Mouse (Mus musculus) neural tube, embryonic 11.5 days (tissue): ENCODE measurements at regions not wholly inside any gene's neighbourhood (a gene's known extent, or its start where the extent isn't known, plus 50 kb on each side); places are given as distances from the start of the nearest gene placed in this dataset.
A peak's percentile ranks its signal among the peaks of the same experiment; 100 is the strongest.

ENCODE experiments used
- ATAC-seq: fragments of 200-750 bp; cut with Nextera tagmentation; 2 replicates; pipeline ENCODE4 v1.8.0; 2017; ENCODE audit warnings: moderate number of reproducible peaks, mild to moderate bottlenecking, moderate TSS enrichment, moderate library complexity; ENCODE audit not compliant: insufficient read depth, low FRiP score, low TSS enrichment
- DNase-seq: peaks from one replicate; pipeline ENCODE4 v3.0.0-alpha.2; 2015; ENCODE audit warnings: low spot score
- H3K27ac ChIP-seq: fragments of 300-500 bp; sonication (generic); 2 replicates; pipeline ENCODE4 v1.5.1; 2014; ENCODE audit warnings: low read depth, mild to moderate bottlenecking, low read length
- H3K27me3 ChIP-seq: fragments of 300-500 bp; sonication (generic); 2 replicates; pipeline ENCODE4 v1.6.1; 2014; ENCODE audit warnings: mild to moderate bottlenecking, low read length, mixed read lengths; ENCODE audit not compliant: control insufficient read depth, insufficient read depth
- H3K36me3 ChIP-seq: fragments of 300-500 bp; sonication (generic); 2 replicates; pipeline ENCODE4 v1.6.1; 2014; ENCODE audit warnings: mild to moderate bottlenecking, low read length, moderate library complexity, mixed read lengths; ENCODE audit not compliant: control insufficient read depth, insufficient read depth
- H3K4me1 ChIP-seq: fragments of 300-500 bp; sonication (generic); 2 replicates; pipeline ENCODE4 v1.6.1; 2014; ENCODE audit warnings: low read length, mixed read lengths; ENCODE audit not compliant: control insufficient read depth, insufficient read depth
- H3K4me2 ChIP-seq: fragments of 300-500 bp; sonication (generic); 2 replicates; pipeline ENCODE4 v1.6.1; 2014; ENCODE audit warnings: low read depth, mild to moderate bottlenecking, moderate library complexity
- H3K4me3 ChIP-seq: fragments of 300-500 bp; sonication (generic); 2 replicates; pipeline ENCODE4 v1.5.1; 2014; ENCODE audit warnings: low read depth, low read length
- H3K9ac ChIP-seq: fragments of 300-500 bp; sonication (generic); 2 replicates; pipeline ENCODE4 v1.6.1; 2014; ENCODE audit warnings: mild to moderate bottlenecking, low read length
- H3K9me3 ChIP-seq: fragments of 300-500 bp; sonication (generic); 2 replicates; pipeline ENCODE4 v1.6.1; 2016; ENCODE audit warnings: low read length; ENCODE audit not compliant: control insufficient read depth
- WGBS: fragments of 180-500 bp; shearing (Covaris S2); extraction: QIAGEN DNeasy Blood & Tissue Kit; methylation state at CpG from one replicate; pipeline ENCODE4 v1.1.7; 2014; 5-methylcytosine and 5-hydroxymethylcytosine counted together

DNA sequence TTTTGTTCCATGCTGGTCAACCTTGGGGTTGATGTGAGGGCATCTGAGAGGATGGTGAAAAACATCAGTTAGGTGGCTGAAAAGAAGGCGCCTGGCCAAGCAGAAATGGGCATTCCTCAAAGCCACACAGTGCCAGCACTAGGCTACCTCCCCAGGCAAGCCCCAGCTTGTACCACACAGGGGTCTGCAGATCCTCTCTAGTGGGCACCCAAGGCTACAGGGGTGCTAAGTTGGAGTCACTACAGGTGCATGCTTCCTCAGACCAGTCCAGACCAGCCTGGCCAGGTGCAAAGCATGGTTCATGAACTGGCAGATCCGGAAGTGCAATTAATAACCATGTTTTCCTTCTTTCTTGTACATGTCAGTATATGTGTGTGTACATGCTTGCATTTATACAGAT is 137.1 kb downstream of the Plekhb2 start:
- Histone ChIP-seq H3K9ac (no peak overlapping the region), H3K4me1 (no peaks in the 10 kb centered on the region), H3K4me3 (no peak overlapping the region), H3K27ac (no peak overlapping the region), H3K4me2 (no peak overlapping the region), H3K9me3 (no peaks in the 10 kb centered on the region), H3K36me3 (no peaks in the 10 kb centered on the region), H3K27me3 (no peaks in the 10 kb centered on the region)
- no peak for ATAC-seq
- no peak for DNase-seq
- WGBS: 85% methylated on average over 2 of the region's 2 CpGs

DNA sequence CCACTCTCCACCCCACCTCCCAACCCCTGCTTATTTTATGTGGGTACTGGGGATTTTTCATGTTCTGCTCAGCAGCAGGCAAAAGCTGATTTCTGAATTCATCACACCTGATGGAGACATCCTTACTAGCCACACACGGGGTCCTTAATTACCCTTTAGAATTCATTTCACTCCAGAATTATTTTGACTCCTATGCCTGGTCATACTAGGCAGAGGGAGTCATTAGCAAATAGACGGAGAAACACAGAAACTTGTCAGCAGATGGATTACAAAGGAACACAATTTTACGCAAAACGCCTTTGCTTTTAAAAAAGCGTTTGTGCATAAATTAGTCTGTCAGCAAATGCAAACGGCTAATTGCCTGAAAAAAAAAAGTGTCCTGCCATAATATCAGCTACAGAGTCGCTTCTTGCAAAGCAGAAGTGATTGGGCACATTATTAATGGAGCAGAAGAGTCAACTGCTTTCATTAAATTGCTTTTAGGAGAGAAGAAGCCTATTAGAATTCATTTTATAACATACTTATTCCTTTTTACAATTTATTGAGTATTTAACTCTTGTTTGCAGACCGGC is 138.0 kb downstream of the Plekhb2 start:
- ATAC-seq (no peak), DNase-seq (no peak)
- Histone ChIP-seq H3K4me1 (no peaks in the 10 kb centered on the region), H3K36me3 (no peaks in the 10 kb centered on the region), H3K9me3 (no peaks in the 10 kb centered on the region), H3K4me3 (no peak overlapping the region), H3K4me2 (no peak overlapping the region), H3K27me3 (no peaks in the 10 kb centered on the region), H3K9ac (no peak overlapping the region), H3K27ac (no peak overlapping the region)
- 68% methylated on average over 8 of the region's 8 CpGs for WGBS

DNA sequence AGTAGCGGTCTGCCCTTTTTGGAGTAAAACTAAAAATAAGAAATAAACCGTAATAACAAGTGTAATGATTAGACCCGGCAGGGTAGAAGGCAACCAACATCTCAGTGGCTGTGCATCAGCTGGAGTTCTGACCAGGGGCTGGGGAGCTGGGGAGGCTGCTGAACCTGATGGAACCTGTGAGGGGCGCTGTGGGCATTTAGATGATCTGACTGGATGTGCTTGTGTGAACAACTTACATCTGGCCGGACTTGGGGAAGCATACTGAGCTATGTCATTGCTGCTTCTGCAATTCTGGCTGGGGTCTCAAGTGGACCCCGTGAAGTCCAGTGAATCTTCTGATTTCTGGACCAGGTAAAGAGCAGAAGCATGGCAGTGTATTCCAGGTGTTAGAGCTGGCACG is 138.4 kb downstream of the Plekhb2 start:
- DNase-seq: peak; percentile 44
- H3K9me3 ChIP-seq: no peaks in the 10 kb centered on the region

DNA sequence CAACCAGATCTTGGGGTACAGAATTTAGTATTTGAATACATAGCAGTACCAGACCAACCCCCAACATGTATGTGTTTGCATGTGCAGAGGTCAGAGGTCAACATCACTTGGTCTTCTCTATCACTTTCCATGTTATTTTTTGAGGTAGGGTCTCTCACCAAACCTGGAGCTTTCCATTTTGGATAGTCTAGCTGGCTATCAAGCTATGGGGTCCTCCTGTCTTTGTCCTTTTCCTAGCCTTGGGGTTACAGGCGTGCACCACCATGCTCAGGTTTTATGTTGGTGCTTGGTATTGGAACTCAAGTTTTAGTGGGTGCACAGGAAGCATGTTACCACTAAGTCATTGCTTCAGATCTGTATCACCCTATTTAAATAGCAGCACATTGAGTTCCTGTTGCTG is 151.0 kb downstream of the Plekhb2 start:
- DNase-seq: no peak

More for the DNA sequence above, 138.4 kb downstream of the Plekhb2 start:
- Histone ChIP-seq H3K36me3 (no peaks in the 10 kb centered on the region), H3K4me1 (no peaks in the 10 kb centered on the region), H3K27ac (no peak overlapping the region), H3K27me3 (no peaks in the 10 kb centered on the region), H3K9ac (no peak overlapping the region), H3K4me2 (no peak overlapping the region), H3K4me3 (no peak overlapping the region)
- 82% methylated on average over 7 of the region's 7 CpGs for WGBS
- ATAC-seq: no peak

DNA sequence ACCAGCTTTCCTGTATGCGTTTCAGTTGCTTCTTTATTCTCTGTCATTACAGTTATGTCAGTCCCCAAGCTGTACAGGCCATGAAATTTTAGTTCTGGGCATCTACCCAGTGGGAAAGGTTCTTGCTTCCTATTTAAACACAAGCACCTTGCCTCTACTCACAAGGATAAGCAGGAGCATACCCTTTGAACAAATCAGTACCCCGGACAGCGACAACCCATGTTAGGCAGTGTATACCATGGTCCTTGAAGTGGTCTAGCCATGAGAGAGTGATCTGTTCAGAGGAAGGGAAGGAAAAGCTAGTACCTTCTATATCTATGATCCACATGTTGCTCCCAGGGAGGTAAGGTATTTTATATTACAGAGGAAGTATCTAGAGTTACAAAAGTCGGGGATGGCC is 167.7 kb downstream of the Plekhb2 start:
- Histone ChIP-seq H3K27me3 (no peaks in the 10 kb centered on the region), H3K9me3 (no peaks in the 10 kb centered on the region), H3K9ac (no peak overlapping the region), H3K4me3 (no peak overlapping the region), H3K27ac (no peak overlapping the region), H3K4me1 (no peaks in the 10 kb centered on the region), H3K36me3 (no peaks in the 10 kb centered on the region), H3K4me2 (no peak overlapping the region)
- DNase-seq (peak; percentile 59), ATAC-seq (no peak)
- 68% methylated on average over 4 of the region's 4 CpGs for WGBS

More for the DNA sequence above, 151.0 kb downstream of the Plekhb2 start:
- Histone ChIP-seq H3K27me3 (no peaks in the 10 kb centered on the region), H3K27ac (no peak overlapping the region), H3K4me1 (no peaks in the 10 kb centered on the region), H3K9me3 (no peaks in the 10 kb centered on the region), H3K4me3 (no peak overlapping the region), H3K4me2 (no peak overlapping the region), H3K36me3 (no peaks in the 10 kb centered on the region), H3K9ac (no peak overlapping the region)
- WGBS: 86% methylated on average over 1 of the region's 1 CpGs
- ATAC-seq: no peak

DNA sequence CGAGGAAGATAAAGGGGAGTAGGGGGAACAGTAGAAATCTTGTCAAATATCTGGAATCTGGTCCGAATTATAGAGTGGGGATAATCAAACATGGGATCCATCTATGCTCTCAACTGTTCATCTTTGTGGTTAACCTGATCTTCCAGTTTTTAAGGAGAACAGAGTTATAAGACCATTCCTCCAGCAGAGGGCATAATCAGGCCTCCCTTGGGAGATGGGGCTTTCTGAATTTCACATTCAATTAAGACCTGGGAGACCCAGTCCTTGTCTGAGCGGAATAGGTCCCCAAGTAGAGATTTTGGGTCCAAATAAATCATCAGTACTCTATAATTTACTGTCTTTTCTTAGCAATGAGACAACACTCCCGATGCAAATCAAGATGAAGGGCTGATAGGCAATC is 182.8 kb downstream of the Plekhb2 start:
- DNase-seq: peak; percentile 20
- WGBS: 55% methylated on average over 4 of the region's 4 CpGs
- no peak overlapping the region for H3K4me2 ChIP-seq

DNA sequence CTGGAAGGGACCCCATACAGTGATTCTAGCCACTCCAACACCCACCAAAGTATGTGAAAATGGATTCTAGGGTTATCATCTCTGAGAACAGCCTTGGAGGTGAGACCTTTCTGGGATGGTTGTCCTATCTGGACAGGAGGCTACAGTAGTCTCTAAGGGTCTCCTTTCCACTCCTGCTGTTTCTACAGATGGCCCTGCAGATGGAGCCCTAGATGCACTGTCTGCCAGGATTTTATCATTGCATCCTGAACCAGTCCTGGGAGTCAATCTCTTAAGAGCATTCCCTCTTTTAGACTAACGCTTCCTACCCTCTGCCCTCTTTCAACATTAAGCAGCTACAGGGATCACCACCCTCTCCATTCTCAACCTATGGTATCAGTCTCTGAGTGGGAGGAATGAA is 223.0 kb downstream of the Plekhb2 start:
- Histone ChIP-seq H3K36me3 (no peaks in the 10 kb centered on the region), H3K9me3 (no peaks in the 10 kb centered on the region), H3K4me1 (no peaks in the 10 kb centered on the region), H3K27me3 (no peaks in the 10 kb centered on the region), H3K4me3 (no peak overlapping the region), H3K27ac (no peak overlapping the region), H3K4me2 (no peak overlapping the region), H3K9ac (no peak overlapping the region)
- WGBS: 81% methylated on average over 1 of the region's 1 CpGs
- no peak for ATAC-seq
- DNase-seq: no peak

More for the DNA sequence above, 182.8 kb downstream of the Plekhb2 start:
- H3K9ac ChIP-seq: no peak overlapping the region
- H3K27me3 ChIP-seq: no peaks in the 10 kb centered on the region
- no peaks in the 10 kb centered on the region for H3K36me3 ChIP-seq
- no peaks in the 10 kb centered on the region for H3K4me1 ChIP-seq
- no peaks in the 10 kb centered on the region for H3K9me3 ChIP-seq
- H3K27ac ChIP-seq: no peak overlapping the region
- ATAC-seq: no peak
- H3K4me3 ChIP-seq: no peak overlapping the region

DNA sequence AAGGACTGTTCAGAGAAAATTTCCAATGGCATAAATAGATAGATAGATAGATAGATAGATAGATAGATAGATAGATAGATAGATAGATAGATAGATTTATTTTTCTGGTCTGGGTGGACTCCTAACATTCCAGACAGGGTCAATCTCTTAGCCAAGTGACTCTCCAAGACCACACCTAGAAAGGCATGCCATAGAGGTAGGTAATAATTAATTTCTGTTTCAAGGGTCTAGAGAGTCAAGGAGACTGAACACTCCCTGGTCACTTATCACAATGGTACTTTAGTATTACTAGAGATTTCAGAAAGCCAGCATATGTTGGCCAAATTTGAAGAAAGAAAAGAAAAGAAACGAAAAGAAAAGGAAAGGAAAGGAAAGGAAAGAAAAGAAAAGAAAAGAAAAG is 245.1 kb downstream of the Plekhb2 start:
- DNase-seq (no peak), ATAC-seq (no peak)
- Histone ChIP-seq H3K4me3 (no peak overlapping the region), H3K4me1 (no peaks in the 10 kb centered on the region), H3K9me3 (no peaks in the 10 kb centered on the region), H3K9ac (no peak overlapping the region), H3K36me3 (no peaks in the 10 kb centered on the region), H3K27me3 (no peaks in the 10 kb centered on the region), H3K4me2 (no peak overlapping the region), H3K27ac (no peak overlapping the region)
- 52% methylated on average over 1 of the region's 1 CpGs for WGBS

DNA sequence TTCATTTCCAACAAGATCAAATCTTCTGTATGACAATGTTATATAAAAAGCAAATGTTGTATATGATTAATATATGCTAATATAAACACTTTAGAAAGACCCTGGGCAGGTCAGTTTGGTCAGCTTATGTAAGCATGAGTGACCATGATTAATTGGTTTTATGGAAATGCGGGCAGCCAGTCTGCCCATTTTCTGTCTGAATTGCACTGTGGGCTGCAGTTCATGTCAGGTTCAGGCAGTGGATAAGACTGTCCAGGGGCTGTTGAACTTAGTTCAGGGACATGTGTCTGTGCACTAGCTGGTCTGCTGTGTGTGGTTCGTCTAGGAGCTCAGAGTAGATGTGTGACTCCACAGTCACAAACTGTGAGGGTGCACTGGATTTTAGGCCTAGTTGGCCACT is 246.0 kb downstream of the Plekhb2 start:
- Histone ChIP-seq H3K27me3 (no peaks in the 10 kb centered on the region), H3K9ac (no peak overlapping the region), H3K9me3 (no peaks in the 10 kb centered on the region), H3K27ac (no peak overlapping the region), H3K4me3 (no peak overlapping the region), H3K36me3 (no peaks in the 10 kb centered on the region), H3K4me1 (no peaks in the 10 kb centered on the region), H3K4me2 (no peak overlapping the region)
- ATAC-seq (no peak), DNase-seq (peak; percentile 13)
- WGBS: 68% methylated on average over 2 of the region's 2 CpGs
